Mouse (Mus musculus): Measurements from ENCODE around the gene Nipsnap1. TPM values are rescaled to one million over a fixed set of nuclear protein-coding genes. Genes with fewer than 3 reads are reported as not detected.
A peak's percentile ranks its signal among the peaks of the same experiment; 100 is the strongest.

The Nipsnap1 gene
- polyA plus RNA-seq, 1 experiment from 2014 or later: 32.1 TPM

DNA sequence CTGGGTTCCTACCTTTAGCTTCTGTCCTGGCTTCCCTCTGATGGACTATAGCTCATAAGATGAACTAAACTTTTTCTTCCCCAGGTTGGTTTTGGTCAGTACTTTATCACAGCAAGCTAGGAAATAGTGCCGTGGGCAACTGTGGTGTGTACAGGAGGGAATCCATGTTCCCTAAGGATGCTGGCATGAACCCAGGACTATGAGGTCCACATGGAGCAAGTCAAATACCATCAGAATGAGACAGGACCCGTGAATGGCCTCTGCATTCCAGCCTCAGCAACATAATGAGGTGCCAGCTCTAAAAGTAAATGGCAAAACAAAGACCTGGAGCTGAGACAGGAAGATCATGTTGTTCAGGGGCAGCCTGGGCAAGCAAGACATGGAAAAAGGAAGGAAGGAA is 15.3 kb upstream of the Nipsnap1 start:
- ATAC-seq (ENCODE audit: low read depth) (no peak), DNase-seq (ENCODE audit: low spot score) (no peak)
- no peaks in the 10 kb centered on the region for H3K9me3 ChIP-seq (ENCODE audit: control insufficient read depth, low read length)
- H3K4me3 ChIP-seq (ENCODE audit: low read depth, low read length): no peak overlapping the region
- 54% methylated on average over 2 of the region's 2 CpGs for WGBS
- no peak overlapping the region for H3K27ac ChIP-seq (replicated peaks; ENCODE audit: low read depth, low read length)
- H3K36me3 ChIP-seq (ENCODE audit: control insufficient read depth, insufficient read depth, low read length): no peaks in the 10 kb centered on the region
- no peak overlapping the region for H3K4me2 ChIP-seq (ENCODE audit: low read depth, low read length)
- H3K9ac ChIP-seq (ENCODE audit: low read depth, low read length): no peak overlapping the region
- no peaks in the 10 kb centered on the region for H3K27me3 ChIP-seq (replicated peaks; ENCODE audit: control insufficient read depth, insufficient read depth, low read length)
- H3K4me1 ChIP-seq (ENCODE audit: control insufficient read depth, insufficient read depth, low read length): peaks cover 14% of the 10 kb centered on the region

DNA sequence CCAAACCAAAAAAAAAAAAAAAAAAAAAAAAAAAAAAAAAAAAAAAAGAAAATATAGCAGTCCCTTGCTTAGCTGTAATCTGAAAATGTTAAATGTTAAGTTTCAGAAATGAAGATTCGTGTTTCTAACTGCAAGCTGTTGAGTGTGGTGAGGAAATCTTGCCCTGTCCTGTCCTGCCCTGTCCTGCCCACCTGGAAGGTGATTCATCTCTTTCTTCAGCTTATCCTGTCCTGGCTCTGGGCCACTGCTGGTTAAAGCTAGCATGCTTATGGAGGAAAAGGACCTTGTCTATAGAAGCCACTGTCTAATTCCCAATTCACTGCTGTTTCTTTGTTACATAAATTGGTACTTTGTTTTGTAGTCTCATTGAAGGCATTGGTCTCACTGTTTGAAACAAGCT is 12.8 kb upstream of the Nipsnap1 start:
- no peaks in the 10 kb centered on the region for H3K9me3 ChIP-seq (ENCODE audit: control insufficient read depth, low read length)
- H3K36me3 ChIP-seq (ENCODE audit: control insufficient read depth, insufficient read depth, low read length): no peaks in the 10 kb centered on the region
- ATAC-seq (ENCODE audit: low read depth) (no peak), DNase-seq (ENCODE audit: low spot score) (no peak)
- no peak overlapping the region for H3K4me3 ChIP-seq (ENCODE audit: low read depth, low read length)
- H3K27me3 ChIP-seq (replicated peaks; ENCODE audit: control insufficient read depth, insufficient read depth, low read length): no peaks in the 10 kb centered on the region
- peak overlapping the region; percentile 76 for H3K27ac ChIP-seq (replicated peaks; ENCODE audit: low read depth, low read length)
- no peak overlapping the region for H3K4me2 ChIP-seq (ENCODE audit: low read depth, low read length)
- 50% methylated on average over 1 of the region's 1 CpGs for WGBS
- H3K4me1 ChIP-seq (ENCODE audit: control insufficient read depth, insufficient read depth, low read length): peaks cover 14% of the 10 kb centered on the region
- no peak overlapping the region for H3K9ac ChIP-seq (ENCODE audit: low read depth, low read length)

DNA sequence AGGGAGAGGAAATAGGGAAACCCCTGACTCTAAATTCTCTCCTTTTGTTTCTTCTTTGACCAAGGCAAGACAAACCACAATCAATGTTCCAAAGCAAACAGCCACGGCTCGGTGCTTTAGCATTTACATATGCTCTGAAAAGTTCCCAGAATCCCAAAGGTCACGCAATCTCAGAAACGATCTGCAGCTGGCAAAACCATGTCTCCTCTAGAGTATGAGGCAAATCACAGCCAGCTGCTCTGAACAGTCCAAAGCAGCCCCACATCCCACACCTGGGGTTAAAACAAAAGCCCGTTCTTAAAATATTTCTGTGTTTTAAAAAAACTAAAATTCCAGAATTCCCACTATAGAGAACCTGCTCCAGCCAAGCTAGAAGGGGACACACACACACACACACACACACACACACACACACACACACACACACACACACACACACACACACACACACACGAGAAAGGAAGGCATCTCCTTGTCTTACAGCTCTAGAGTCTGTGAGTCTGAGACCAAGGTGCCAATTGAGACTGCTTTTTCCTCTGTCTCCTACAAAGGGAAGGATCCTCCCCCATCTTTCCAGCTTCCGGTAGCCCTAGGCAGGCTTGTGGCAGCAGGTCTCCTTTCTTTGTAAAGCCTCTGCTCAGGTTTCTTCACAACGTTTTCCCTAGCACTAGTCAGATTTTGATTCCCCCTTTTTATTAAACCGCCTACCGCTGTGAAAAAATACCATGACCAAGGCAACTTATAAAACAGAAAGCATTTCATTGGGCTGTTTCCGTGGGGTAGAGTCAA is 11.7 kb upstream of the Nipsnap1 start:
- Histone ChIP-seq H3K4me2 (ENCODE audit: low read depth, low read length) (peak overlapping the region; percentile 17), H3K9me3 (ENCODE audit: control insufficient read depth, low read length) (no peaks in the 10 kb centered on the region), H3K27ac (replicated peaks; ENCODE audit: low read depth, low read length) (peak overlapping the region; percentile 76), H3K4me1 (ENCODE audit: control insufficient read depth, insufficient read depth, low read length) (peaks cover 14% of the 10 kb centered on the region), H3K27me3 (replicated peaks; ENCODE audit: control insufficient read depth, insufficient read depth, low read length) (no peaks in the 10 kb centered on the region), H3K36me3 (ENCODE audit: control insufficient read depth, insufficient read depth, low read length) (no peaks in the 10 kb centered on the region), H3K4me3 (ENCODE audit: low read depth, low read length) (no peak overlapping the region; the same call in 1 of the 2 replicates), H3K9ac (ENCODE audit: low read depth, low read length) (no peak overlapping the region)
- peak; percentile 77 for ATAC-seq (ENCODE audit: low read depth)
- 17% methylated on average over 10 of the region's 11 CpGs for WGBS
- peak; percentile 77 for DNase-seq (ENCODE audit: low spot score)

DNA sequence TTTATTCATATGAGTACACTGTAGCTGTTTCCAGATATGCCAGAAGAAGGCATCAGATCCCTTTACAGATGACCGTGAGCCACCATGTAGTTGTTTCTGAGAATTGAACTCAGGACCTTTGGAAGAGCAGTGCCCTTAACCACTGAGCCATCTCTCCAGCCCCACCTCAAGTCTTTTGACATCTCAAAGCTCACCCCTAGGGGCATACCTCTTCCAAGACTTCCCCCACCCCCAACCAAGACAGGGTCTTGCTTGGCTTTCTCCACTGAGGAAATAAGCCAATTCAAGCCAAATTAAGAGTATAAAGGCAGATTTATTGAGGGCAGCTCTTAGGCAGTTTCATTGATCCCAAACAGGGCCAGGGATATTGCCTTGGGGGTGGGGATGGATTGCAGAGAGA is 11.0 kb upstream of the Nipsnap1 start:
- no peak for DNase-seq (ENCODE audit: low spot score)
- ATAC-seq (ENCODE audit: low read depth): no peak
- no peaks in the 10 kb centered on the region for H3K27me3 ChIP-seq (replicated peaks; ENCODE audit: control insufficient read depth, insufficient read depth, low read length)
- H3K4me1 ChIP-seq (ENCODE audit: control insufficient read depth, insufficient read depth, low read length): peaks cover 14% of the 10 kb centered on the region
- H3K4me2 ChIP-seq (ENCODE audit: low read depth, low read length): peak overlapping the region; percentile 17
- H3K9me3 ChIP-seq (ENCODE audit: control insufficient read depth, low read length): no peaks in the 10 kb centered on the region
- H3K27ac ChIP-seq (replicated peaks; ENCODE audit: low read depth, low read length): no peak overlapping the region
- 88% methylated on average over 1 of the region's 1 CpGs for WGBS
- no peak overlapping the region for H3K4me3 ChIP-seq (ENCODE audit: low read depth, low read length)
- H3K9ac ChIP-seq (ENCODE audit: low read depth, low read length): no peak overlapping the region
- H3K36me3 ChIP-seq (ENCODE audit: control insufficient read depth, insufficient read depth, low read length): no peaks in the 10 kb centered on the region

DNA sequence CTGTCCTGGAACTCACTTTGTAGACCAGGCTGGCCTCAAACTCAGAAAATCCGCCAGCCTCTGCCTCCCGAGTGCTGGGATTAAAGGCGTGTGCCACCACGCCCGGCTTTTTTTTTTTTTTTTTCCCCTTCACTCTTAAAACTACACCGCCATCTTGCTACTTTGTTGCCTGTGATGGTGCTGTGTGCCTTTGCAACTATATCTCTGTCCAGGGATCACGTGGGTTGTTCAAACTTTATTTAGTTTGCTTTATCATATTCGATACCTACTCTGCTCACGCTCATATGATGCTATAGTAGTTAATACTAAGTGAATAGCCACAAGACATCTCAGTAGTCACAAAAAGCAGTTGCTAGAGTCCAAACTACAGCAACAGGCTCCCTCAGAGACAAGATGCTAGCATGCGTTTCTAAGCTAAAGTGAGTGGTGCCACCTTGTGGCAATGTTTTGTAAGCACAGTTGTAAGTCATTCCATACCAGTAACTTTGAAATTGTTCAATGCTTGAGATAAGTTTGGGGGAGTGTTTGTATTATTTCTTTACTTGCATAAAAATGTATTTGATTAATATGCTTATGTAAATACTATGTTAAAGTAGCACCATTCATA is 8.0 kb upstream of the Nipsnap1 start:
- no peak overlapping the region for H3K27ac ChIP-seq (replicated peaks; ENCODE audit: low read depth, low read length)

DNA sequence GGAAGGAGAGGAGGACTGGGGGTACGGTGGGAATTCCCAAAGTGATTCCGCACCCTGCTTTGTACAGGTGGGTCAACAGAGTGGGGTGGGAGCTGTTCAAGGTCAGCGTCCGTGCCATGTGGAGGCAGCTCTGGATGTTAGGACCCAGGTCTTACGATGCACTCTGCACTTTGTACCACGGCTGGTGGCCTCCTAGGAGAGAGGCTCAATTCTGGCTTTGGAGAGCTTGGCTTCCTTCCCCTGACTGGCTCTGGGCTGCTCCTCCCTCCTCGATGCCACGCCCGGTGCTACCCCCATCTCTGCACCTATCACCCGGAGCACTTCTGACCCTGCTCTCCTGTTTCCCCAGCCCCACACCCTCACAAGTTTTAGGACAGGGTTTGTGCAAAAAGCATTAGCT is 800 bp downstream of the Nipsnap1 start:
- H3K27me3 ChIP-seq (replicated peaks; ENCODE audit: control insufficient read depth, insufficient read depth, low read length): no peaks in the 10 kb centered on the region
- H3K9me3 ChIP-seq (ENCODE audit: control insufficient read depth, low read length): no peaks in the 10 kb centered on the region
- DNase-seq (ENCODE audit: low spot score): no peak
- peak overlapping the region; percentile 70 for H3K4me2 ChIP-seq (ENCODE audit: low read depth, low read length)
- H3K4me3 ChIP-seq (ENCODE audit: low read depth, low read length): peak overlapping the region; percentile 73
- H3K9ac ChIP-seq (ENCODE audit: low read depth, low read length): peak overlapping the region; percentile 70
- peaks cover 6% of the 10 kb centered on the region for H3K4me1 ChIP-seq (ENCODE audit: control insufficient read depth, insufficient read depth, low read length)
- no peak overlapping the region for H3K27ac ChIP-seq (replicated peaks; ENCODE audit: low read depth, low read length)
- 4% methylated on average over 5 of the region's 10 CpGs for WGBS
- peak; percentile 50; the same call in 1 of the 2 replicates for ATAC-seq (ENCODE audit: low read depth)
- H3K36me3 ChIP-seq (ENCODE audit: control insufficient read depth, insufficient read depth, low read length): peaks cover 5% of the 10 kb centered on the region; the same call in 1 of the 2 replicates

More for the DNA sequence above, 8.0 kb upstream of the Nipsnap1 start:
- no peaks in the 10 kb centered on the region for H3K9me3 ChIP-seq (ENCODE audit: control insufficient read depth, low read length)
- WGBS: 29% methylated on average over 10 of the region's 10 CpGs
- peaks cover 14% of the 10 kb centered on the region for H3K4me1 ChIP-seq (ENCODE audit: control insufficient read depth, insufficient read depth, low read length)
- no peak overlapping the region for H3K4me3 ChIP-seq (ENCODE audit: low read depth, low read length)
- H3K36me3 ChIP-seq (ENCODE audit: control insufficient read depth, insufficient read depth, low read length): no peaks in the 10 kb centered on the region
- no peak overlapping the region for H3K4me2 ChIP-seq (ENCODE audit: low read depth, low read length)
- ATAC-seq (ENCODE audit: low read depth) (no peak), DNase-seq (ENCODE audit: low spot score) (peak; percentile 87)
- no peaks in the 10 kb centered on the region for H3K27me3 ChIP-seq (replicated peaks; ENCODE audit: control insufficient read depth, insufficient read depth, low read length)
- no peak overlapping the region for H3K9ac ChIP-seq (ENCODE audit: low read depth, low read length)

DNA sequence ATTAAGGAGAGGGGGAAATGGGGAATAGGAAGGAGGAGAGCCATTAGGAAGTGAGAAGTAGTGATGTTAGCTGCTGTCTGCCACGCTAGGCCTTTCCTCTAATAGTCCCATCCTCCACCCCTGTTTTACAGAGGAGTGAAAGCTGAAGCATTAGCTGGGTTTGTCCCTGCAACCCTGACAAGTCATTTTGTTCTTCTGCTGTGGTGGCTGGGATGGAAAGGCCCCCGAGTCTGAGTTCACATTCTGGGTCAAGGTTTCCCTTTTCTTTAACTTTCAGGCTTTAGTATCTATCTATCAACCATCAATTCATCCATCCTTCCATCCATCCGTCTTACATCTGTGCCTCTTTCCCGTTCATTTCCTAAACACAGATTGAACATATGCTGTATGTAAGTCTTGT is 7.3 kb downstream of the Nipsnap1 start:
- 68% methylated on average over 4 of the region's 4 CpGs for WGBS

DNA sequence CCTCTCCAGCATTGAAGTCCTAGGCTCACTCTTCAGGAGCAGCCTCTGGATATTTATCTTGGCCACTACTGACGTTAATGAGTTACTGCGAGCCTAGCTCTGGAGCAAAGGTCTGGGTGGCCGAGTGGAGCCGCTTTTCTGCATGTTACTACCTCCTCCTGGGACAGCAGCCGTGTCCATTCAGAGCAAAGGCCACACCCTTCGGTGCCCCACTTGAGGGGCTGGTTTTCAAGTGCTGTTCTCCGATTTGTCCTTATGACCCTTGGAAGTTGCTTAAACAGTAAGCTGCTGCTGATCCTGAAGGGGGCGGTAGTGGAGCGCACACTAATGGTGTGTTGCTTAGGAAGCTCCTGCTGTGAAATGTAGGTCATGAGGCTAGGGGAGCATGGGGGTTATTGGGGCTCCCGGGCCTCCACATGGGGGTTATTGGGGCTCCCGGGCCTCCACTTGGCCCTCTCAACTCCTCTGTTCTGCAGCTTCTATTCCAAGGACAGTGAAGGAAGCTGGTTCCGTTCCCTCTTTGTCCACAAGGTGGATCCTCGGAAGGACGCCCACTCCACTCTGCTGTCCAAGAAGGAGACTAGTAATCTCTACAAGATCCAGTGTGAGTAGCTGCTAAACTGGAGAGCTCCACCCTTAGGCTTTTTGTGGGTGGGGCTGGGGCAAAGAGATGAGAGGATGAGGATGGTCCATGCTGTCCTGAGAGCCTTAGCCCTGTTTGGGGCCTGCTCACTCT is 9.3 kb downstream of the Nipsnap1 start:
- DNase-seq (ENCODE audit: low spot score) (peak; percentile 29), ATAC-seq (ENCODE audit: low read depth) (no peak)
- no peaks in the 10 kb centered on the region for H3K27me3 ChIP-seq (replicated peaks; ENCODE audit: control insufficient read depth, insufficient read depth, low read length)
- H3K36me3 ChIP-seq (ENCODE audit: control insufficient read depth, insufficient read depth, low read length): peaks cover 21% of the 10 kb centered on the region; the same call in 1 of the 2 replicates
- no peaks in the 10 kb centered on the region for H3K4me1 ChIP-seq (ENCODE audit: control insufficient read depth, insufficient read depth, low read length)
- no peak overlapping the region for H3K4me3 ChIP-seq (ENCODE audit: low read depth, low read length)
- no peak overlapping the region for H3K27ac ChIP-seq (replicated peaks; ENCODE audit: low read depth, low read length)
- no peak overlapping the region for H3K4me2 ChIP-seq (ENCODE audit: low read depth, low read length)
- no peak overlapping the region for H3K9ac ChIP-seq (ENCODE audit: low read depth, low read length)
- WGBS: 54% methylated on average over 14 of the region's 14 CpGs
- no peaks in the 10 kb centered on the region for H3K9me3 ChIP-seq (ENCODE audit: control insufficient read depth, low read length)

More for the DNA sequence above, 7.3 kb downstream of the Nipsnap1 start:
- no peaks in the 10 kb centered on the region for H3K4me1 ChIP-seq (ENCODE audit: control insufficient read depth, insufficient read depth, low read length)
- ATAC-seq (ENCODE audit: low read depth) (no peak), DNase-seq (ENCODE audit: low spot score) (no peak)
- H3K4me3 ChIP-seq (ENCODE audit: low read depth, low read length): no peak overlapping the region
- H3K36me3 ChIP-seq (ENCODE audit: control insufficient read depth, insufficient read depth, low read length): peaks cover 27% of the 10 kb centered on the region
- H3K9me3 ChIP-seq (ENCODE audit: control insufficient read depth, low read length): no peaks in the 10 kb centered on the region
- no peaks in the 10 kb centered on the region for H3K27me3 ChIP-seq (replicated peaks; ENCODE audit: control insufficient read depth, insufficient read depth, low read length)
- no peak overlapping the region for H3K4me2 ChIP-seq (ENCODE audit: low read depth, low read length)
- no peak overlapping the region for H3K27ac ChIP-seq (replicated peaks; ENCODE audit: low read depth, low read length)
- no peak overlapping the region for H3K9ac ChIP-seq (ENCODE audit: low read depth, low read length)
